Mouse (Mus musculus) bone marrow macrophage, adult 2 months (primary cell): ENCODE measurements at regions not wholly inside any gene's neighbourhood (a gene's known extent, or its start where the extent isn't known, plus 50 kb on each side); places are given as distances from the start of the nearest gene placed in this dataset.

Source experiments
- CTCF ChIP-seq: IDR thresholded peaks from 2 replicates; pipeline ENCODE4 v1.5.1; 2012; ENCODE audit warnings: low read depth, mild to moderate bottlenecking, low read length, moderate library complexity
- POLR2A ChIP-seq: IDR thresholded peaks from 2 replicates; pipeline ENCODE4 v1.6.1; 2012; ENCODE audit warnings: mild to moderate bottlenecking, low read depth, low read length, borderline replicate concordance

DNA sequence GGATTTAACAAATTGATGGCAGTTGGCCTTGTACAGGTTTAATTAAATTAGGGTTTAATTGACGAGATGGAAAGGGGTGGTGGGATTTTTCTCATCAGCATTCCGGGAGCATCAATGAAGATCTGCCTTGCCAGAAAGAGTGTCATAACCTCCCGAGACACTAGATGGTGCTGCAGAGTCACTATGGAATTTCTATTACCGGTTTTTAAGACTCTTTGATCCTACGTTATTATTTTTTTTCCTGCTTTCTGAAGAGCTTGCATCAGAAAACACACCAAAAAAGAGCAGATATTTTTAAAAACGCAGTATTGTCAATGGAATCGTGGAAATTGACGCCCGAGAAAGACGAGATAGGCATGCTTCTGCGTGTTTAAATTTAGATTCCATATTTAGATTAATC lies 181.2 kb downstream of the 1700010I14Rik start:
- TF ChIP-seq POLR2A (no peak), CTCF (no peak)
